Mouse (Mus musculus): ENCODE results near the gene Tom1. TPM values are rescaled to one million over a fixed set of nuclear protein-coding genes. Genes with fewer than 3 reads are reported as not detected.

The Tom1 gene
- total and polyA plus RNA-seq, 3 experiments = 18.0 to 32.6 TPM; not detected in 1

GRCm38 (mm10) chr8:75063290-75063689 is 29.8 kb downstream of the Tom1 start:
- H3K36me3 ChIP-seq (ENCODE audit: control insufficient read depth in 1 of 2, insufficient read depth in 2 of 2, low read length in 2 of 2) = no peaks in the 10 kb centered on the region
- H3K27me3 ChIP-seq (ENCODE audit: control insufficient read depth in 1 of 2, insufficient read depth in 2 of 2, low read length in 2 of 2) = no peaks in the 10 kb centered on the region
- no peak overlapping the region for H3K4me3 ChIP-seq (ENCODE audit: control insufficient read depth in 1 of 2, insufficient read depth in 1 of 2, low read depth in 2 of 2, low read length in 2 of 2)
- H3K9me3 ChIP-seq (replicated peaks; ENCODE audit: insufficient read depth, low read length) = no peaks in the 10 kb centered on the region
- no peak overlapping the region for H3K27ac ChIP-seq (ENCODE audit: control insufficient read depth, low read depth, low read length)
- no peaks in the 10 kb centered on the region for H3K4me1 ChIP-seq (ENCODE audit: control insufficient read depth in 1 of 2, insufficient read depth in 2 of 2, low read length in 2 of 2)
- no peak for TF ChIP-seq GATA1 (IDR thresholded peaks at IDR 0.05; ENCODE audit: low read depth, low read length)
- DNase-seq (ENCODE audit: low read depth, low spot score) = no peak
- no peaks in the 10 kb centered on the region for H3K79me2 ChIP-seq (ENCODE audit: control insufficient read depth, insufficient read depth, low read length, poor library complexity)
- H3K9ac ChIP-seq (ENCODE audit: control insufficient read depth, low read depth, low read length, poor library complexity, severe bottlenecking) = no peak overlapping the region

GRCm38 (mm10) chr8:75064790-75065189 is 31.3 kb downstream of the Tom1 start:
- H3K9me3 ChIP-seq (replicated peaks; ENCODE audit: insufficient read depth, low read length) = no peaks in the 10 kb centered on the region
- no peaks in the 10 kb centered on the region for H3K79me2 ChIP-seq (ENCODE audit: control insufficient read depth, insufficient read depth, low read length, poor library complexity)
- no peaks in the 10 kb centered on the region for H3K4me1 ChIP-seq (ENCODE audit: control insufficient read depth in 1 of 2, insufficient read depth in 2 of 2, low read length in 2 of 2)
- no peaks in the 10 kb centered on the region for H3K36me3 ChIP-seq (ENCODE audit: control insufficient read depth in 1 of 2, insufficient read depth in 2 of 2, low read length in 2 of 2)
- no peak for DNase-seq (ENCODE audit: low read depth, low spot score)
- H3K9ac ChIP-seq (ENCODE audit: control insufficient read depth, low read depth, low read length, poor library complexity, severe bottlenecking) = no peak overlapping the region
- no peak overlapping the region for H3K4me3 ChIP-seq (ENCODE audit: control insufficient read depth in 1 of 2, insufficient read depth in 1 of 2, low read depth in 2 of 2, low read length in 2 of 2)
- TF ChIP-seq SIN3A (IDR thresholded peaks at IDR 0.05; ENCODE audit: low read length) (no peak), HCFC1 (IDR thresholded peaks at IDR 0.05; ENCODE audit: low read depth, low read length) (no peak)
- H3K27me3 ChIP-seq (ENCODE audit: control insufficient read depth in 1 of 2, insufficient read depth in 2 of 2, low read length in 2 of 2) = no peaks in the 10 kb centered on the region
- H3K27ac ChIP-seq (ENCODE audit: control insufficient read depth, low read depth, low read length) = no peak overlapping the region

- H3K36me3 ChIP-seq (ENCODE audit: control insufficient read depth in 1 of 2, insufficient read depth in 2 of 2, low read length in 2 of 2) = no peaks in the 10 kb centered on the region
- H3K79me2 ChIP-seq (ENCODE audit: control insufficient read depth, insufficient read depth, low read length, poor library complexity) = no peaks in the 10 kb centered on the region
- no peaks in the 10 kb centered on the region for H3K9me3 ChIP-seq (replicated peaks; ENCODE audit: insufficient read depth, low read length)
- no peak overlapping the region for H3K4me3 ChIP-seq (ENCODE audit: control insufficient read depth in 1 of 2, insufficient read depth in 1 of 2, low read depth in 2 of 2, low read length in 2 of 2)
- H3K27ac ChIP-seq (ENCODE audit: control insufficient read depth, low read depth, low read length) = no peak overlapping the region
- no peaks in the 10 kb centered on the region; a peak in 1 of 4 replicates for H3K4me1 ChIP-seq (ENCODE audit: control insufficient read depth in 1 of 2, insufficient read depth in 2 of 2, low read length in 2 of 2)
- DNase-seq (ENCODE audit: low read depth, low spot score) = no peak
- H3K27me3 ChIP-seq (ENCODE audit: control insufficient read depth in 1 of 2, insufficient read depth in 2 of 2, low read length in 2 of 2) = no peaks in the 10 kb centered on the region
- H3K9ac ChIP-seq (ENCODE audit: control insufficient read depth, low read depth, low read length, poor library complexity, severe bottlenecking) = no peak overlapping the region
- TF ChIP-seq GATA1 (IDR thresholded peaks at IDR 0.05; ENCODE audit: low read depth, low read length) (no peak), NELFE (IDR thresholded peaks at IDR 0.05; ENCODE audit: low read depth, low read length) (no peak), GABPA (IDR thresholded peaks at IDR 0.05; ENCODE audit: low read depth, low read length) (no peak), TBP (IDR thresholded peaks at IDR 0.05; ENCODE audit: low read depth, low read length) (no peak), JUND (IDR thresholded peaks at IDR 0.05; ENCODE audit: low read depth, low read length) (no peak), ELF1 (IDR thresholded peaks at IDR 0.05; ENCODE audit: low read depth, low read length) (no peak), CHD1 (IDR thresholded peaks at IDR 0.05; ENCODE audit: low read depth, low read length) (no peak), MAX (IDR thresholded peaks at IDR 0.05; ENCODE audit: low read length) (no peak), UBTF (IDR thresholded peaks at IDR 0.05; ENCODE audit: borderline replicate concordance, insufficient read depth, low read depth, low read length) (no peak), KAT2A (conservative IDR thresholded peaks at IDR 0.05; ENCODE audit: low read depth, low read length) (no peak), MAFK (IDR thresholded peaks at IDR 0.05; ENCODE audit: borderline replicate concordance, low read depth, low read length) (no peak), E2F4 (IDR thresholded peaks at IDR 0.05; ENCODE audit: borderline replicate concordance, low read depth, low read length) (no peak), SIN3A (IDR thresholded peaks at IDR 0.05; ENCODE audit: low read length) (no peak), POLR2AphosphoS2 (IDR thresholded peaks at IDR 0.05; ENCODE audit: low read length) (no peak), ZKSCAN1 (IDR thresholded peaks at IDR 0.05; ENCODE audit: low read depth, low read length) (no peak), RCOR1 (IDR thresholded peaks at IDR 0.05; ENCODE audit: low read depth, low read length) (no peak), POLR2A (IDR thresholded peaks at IDR 0.05; ENCODE audit: control insufficient read depth in 1 of 2, insufficient read depth in 1 of 2, low read depth in 1 of 2, low read length in 2 of 2, poor library complexity in 1 of 2) (no peak), TCF12 (IDR thresholded peaks at IDR 0.05; ENCODE audit: low read depth, low read length) (no peak), HCFC1 (IDR thresholded peaks at IDR 0.05; ENCODE audit: low read depth, low read length) (no peak)
Observed at GRCm38 (mm10) chr8:75067287-75067686, 33.8 kb downstream of the Tom1 start.

Measured in MEL (cell line).